Comparison of ENCODE assay signal across 1 mouse cellular context in the genomic region with DNA sequence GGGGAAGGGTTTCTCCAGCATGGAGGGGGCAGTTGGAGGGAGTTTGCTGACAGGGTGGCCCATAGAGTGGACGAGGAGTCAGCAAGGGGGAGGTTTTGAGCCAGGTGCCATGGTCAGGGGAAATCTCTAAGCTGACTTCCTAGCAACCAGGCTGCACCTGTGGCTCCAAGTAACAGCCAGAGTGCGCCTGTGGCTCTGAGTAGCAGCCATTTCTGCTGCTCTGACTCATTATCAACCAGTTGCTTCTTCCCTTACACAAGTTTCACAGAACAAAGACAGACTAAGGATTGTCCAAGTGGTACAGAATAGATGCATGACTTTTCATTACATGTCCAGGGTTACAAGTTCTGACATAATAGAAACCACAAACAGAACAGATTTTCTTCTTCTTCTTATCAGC.
TF ChIP-seq lines count a peak whose summit lies in the region.

No protein-coding gene starts in this region.

TF ChIP-seq in CH12.LX, 34 proteins besides CTCF, POLR2A, EP300 and RAD21 (continued from another document):
- TF ChIP-seq MAZ (IDR thresholded peaks at IDR 0.05; ENCODE audit: low read depth, low read length) = peak; percentile 59; the same call in 1 of the 2 replicates
- peak; percentile 50; the same call in 1 of the 2 replicates for TF ChIP-seq MAX (IDR thresholded peaks at IDR 0.05; ENCODE audit: low read length)
- peak; percentile 68 for TF ChIP-seq JUN (IDR thresholded peaks at IDR 0.05; ENCODE audit: insufficient read depth, low read depth, low read length)
- TF ChIP-seq HCFC1 (IDR thresholded peaks at IDR 0.05; ENCODE audit: low read depth, low read length) = no peak
- TF ChIP-seq MXI1 (IDR thresholded peaks at IDR 0.05; ENCODE audit: low read depth, low read length) = no peak; the same call in 1 of the 2 replicates
- TF ChIP-seq NRF1 (IDR thresholded peaks at IDR 0.05; ENCODE audit: low read depth, low read length) = peak; percentile 37
- peak; percentile 65 for TF ChIP-seq CHD2 (IDR thresholded peaks at IDR 0.05; ENCODE audit: low read length)
- TF ChIP-seq IRF4 (IDR thresholded peaks at IDR 0.05; ENCODE audit: low read depth, low read length) = peak; percentile 88
- no peak for TF ChIP-seq GABPA (IDR thresholded peaks at IDR 0.05; ENCODE audit: insufficient replicate concordance, low read depth, low read length)
- no peak for TF ChIP-seq E2F4 (IDR thresholded peaks at IDR 0.05; ENCODE audit: insufficient replicate concordance, low read depth, low read length)
- no peak for TF ChIP-seq ZMIZ1 (IDR thresholded peaks at IDR 0.05; ENCODE audit: low read depth, low read length)
- TF ChIP-seq BHLHE40 (IDR thresholded peaks at IDR 0.05; ENCODE audit: low read depth, low read length) = peak; percentile 53; the same call in 1 of the 2 replicates
- TF ChIP-seq MAFK (IDR thresholded peaks at IDR 0.05; ENCODE audit: insufficient replicate concordance, low read length) = 0 out of 2 replicates have a peak, but pooled peaks have one; percentile 21
- TF ChIP-seq MYC (IDR thresholded peaks at IDR 0.05; ENCODE audit: low read depth, low read length) = peak; percentile 66
- peak; percentile 88 for TF ChIP-seq ETS1 (conservative IDR thresholded peaks at IDR 0.05; ENCODE audit: low read depth, low read length)
- TF ChIP-seq SMC3 (IDR thresholded peaks at IDR 0.05; ENCODE audit: low read depth, low read length) = peak; percentile 34
